Mouse (Mus musculus) embryonic fibroblast, embryonic 13.5 days (primary cell): Measurements from ENCODE around the gene Gm45716.

Experiments
- CTCF ChIP-seq: IDR thresholded peaks from 2 replicates; pipeline ENCODE4 v1.5.1; 2011; ENCODE audit warnings: mild to moderate bottlenecking, control low read depth, low read length, moderate library complexity, borderline replicate concordance; ENCODE audit not compliant: insufficient read depth
- POLR2A ChIP-seq: IDR thresholded peaks from 2 replicates; pipeline ENCODE4 v1.6.1; 2011; ENCODE audit warnings: low read depth, mild to moderate bottlenecking, control low read depth, low read length, moderate library complexity

DNA sequence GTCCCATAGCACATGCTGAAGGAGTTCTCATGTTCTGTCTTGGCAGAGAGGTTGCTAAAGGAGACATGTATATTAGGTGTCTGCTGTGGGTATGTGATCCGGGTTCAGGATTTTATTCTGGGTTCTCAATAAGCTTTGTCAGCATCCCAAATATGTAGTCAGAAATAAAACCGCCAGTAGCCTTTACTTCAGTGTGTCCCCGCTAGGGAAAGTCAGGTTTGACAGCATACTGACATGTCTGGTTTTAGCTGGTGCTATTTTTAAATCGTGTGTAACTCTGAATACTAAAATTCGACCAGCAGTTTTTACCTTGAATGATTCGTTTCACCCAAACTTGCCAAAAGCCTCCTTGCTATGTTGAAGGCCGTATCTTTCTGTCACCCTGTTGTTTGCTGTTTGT is 78.1 kb downstream of the Gm45716 start:
- TF ChIP-seq POLR2A: no peak
- TF ChIP-seq CTCF: no peak
